Mouse (Mus musculus) T-helper 2 cell (primary cell): Measurements from ENCODE around the gene Rap1b.

Experiments used
- in situ Hi-C: fragments of 300-600 bp; cut with MboI, MseI; formaldehyde crosslinking; loops from one replicate; pipeline ENCODE4 v1.15.1; 2025; ENCODE audit warnings: high pct_unique_total_duplicates

The Rap1b gene

DNA sequence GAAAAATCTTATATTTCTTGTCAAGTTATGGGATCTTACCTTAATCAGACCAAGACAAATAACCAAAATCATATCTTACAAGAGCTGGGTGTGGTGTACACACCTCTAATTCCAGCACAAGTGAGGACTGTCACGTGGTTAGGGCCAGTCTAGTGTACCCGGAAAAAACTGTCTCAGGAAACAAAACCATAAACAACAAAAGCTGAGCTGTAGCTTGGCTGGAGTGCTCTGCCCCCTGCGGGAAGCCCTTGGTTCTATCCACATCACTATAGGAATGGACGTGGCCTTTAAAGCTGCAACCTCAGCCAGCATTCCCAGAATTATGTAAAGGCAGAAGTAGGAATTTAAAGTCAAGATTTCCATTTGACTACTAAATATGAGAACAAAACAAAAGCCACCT lies 21.7 kb downstream of the Rap1b start:
- in situ Hi-C loops = no loop called here

DNA sequence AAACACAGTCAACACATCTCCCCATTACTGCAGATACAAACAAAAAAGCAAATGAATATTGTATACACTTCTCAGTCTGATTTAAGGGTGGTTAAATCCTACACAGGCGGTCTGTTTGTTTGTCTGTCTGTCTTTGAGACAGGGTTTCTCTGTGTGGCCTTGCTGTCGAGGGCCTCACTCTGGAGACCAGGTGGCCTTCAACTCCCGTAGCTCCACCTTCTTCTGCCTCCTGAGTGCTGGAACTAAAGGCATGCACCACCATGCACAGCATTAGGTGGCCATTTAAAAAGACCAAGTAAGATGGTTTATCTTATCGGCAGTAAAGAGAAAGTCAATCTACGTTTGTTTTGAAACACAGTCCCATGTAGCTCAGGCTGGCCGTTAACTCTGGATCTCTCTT lies 22.5 kb downstream of the Rap1b start:
- in situ Hi-C loops = no loop called here

DNA sequence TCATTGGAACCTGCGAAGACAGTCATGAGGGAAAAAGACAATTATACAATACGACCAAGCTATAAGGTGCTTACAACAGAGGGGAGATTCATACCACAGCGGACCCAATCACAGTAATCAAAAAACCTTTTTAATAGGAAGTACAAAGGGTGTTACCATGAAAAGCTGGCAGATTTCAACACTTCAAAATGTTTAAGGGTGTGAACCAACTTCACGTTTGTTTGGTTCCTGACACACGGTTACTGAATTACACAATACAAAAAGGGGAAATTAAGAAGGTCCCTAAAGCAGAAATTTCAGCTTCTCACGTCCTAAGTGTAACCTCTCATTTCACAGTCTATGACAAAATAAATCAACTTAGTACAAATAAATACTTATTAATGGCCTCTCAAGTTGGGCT lies 27.2 kb downstream of the Rap1b start:
- in situ Hi-C loops = no loop called here

DNA sequence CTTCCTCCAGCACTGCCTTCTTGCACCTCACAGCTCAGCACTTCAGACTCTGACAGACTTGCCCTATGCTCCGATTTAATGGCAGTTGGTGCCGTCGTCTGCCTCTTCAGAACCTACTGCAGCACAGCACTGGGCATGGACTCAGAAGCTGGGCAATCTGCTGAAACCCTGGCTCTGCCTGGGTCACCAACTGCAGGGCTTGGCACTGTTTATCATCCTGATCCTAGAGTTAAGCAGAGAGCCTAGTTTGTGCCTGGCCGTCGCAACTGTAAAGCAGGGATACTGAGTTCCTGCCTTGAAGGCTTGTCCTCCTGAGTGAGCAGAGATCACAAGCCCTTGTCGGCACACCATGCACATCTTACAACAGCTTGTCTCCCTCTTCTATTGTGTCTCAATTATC lies 29.1 kb downstream of the Rap1b start:
- in situ Hi-C loops = no loop called here

DNA sequence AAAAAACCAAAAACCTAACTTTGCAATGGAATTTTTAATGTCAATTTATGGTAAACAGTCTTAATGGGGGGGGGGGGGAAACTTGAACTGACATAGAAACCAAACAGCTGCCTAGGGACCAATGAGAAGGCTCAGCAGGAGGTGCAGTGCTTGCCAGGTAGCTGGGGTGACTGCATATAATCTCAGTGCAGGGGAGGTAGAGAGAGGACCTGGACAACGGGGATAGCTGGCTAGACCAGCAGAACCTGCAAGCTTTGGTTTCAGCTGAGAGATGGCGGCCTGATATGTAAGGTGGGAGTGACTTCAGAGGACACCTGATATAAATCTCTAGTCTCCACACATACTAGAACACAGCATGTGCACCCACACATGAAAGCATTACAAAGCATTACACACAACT lies 33.3 kb downstream of the Rap1b start:
- in situ Hi-C loops = no loop called here

DNA sequence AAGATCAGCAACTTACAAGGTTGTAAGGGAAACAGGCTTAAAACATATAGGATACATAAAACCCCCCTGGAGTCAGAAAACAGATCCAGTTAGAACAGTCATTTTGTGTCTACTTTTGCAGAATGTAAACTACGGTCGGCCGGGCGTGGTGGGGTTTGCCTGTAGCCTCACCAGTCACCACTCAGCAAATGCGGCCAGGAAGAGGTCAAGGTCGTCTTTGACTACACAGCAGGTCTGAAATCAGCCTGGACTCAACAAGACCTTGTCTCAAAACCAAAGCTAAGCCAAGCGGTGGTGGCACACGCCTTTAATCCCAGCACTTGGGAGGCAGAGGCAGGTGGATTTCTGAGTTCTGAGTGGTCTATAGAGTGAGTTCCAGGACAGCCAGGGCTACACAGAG lies 34.3 kb downstream of the Rap1b start:
- in situ Hi-C loops = no loop called here

DNA sequence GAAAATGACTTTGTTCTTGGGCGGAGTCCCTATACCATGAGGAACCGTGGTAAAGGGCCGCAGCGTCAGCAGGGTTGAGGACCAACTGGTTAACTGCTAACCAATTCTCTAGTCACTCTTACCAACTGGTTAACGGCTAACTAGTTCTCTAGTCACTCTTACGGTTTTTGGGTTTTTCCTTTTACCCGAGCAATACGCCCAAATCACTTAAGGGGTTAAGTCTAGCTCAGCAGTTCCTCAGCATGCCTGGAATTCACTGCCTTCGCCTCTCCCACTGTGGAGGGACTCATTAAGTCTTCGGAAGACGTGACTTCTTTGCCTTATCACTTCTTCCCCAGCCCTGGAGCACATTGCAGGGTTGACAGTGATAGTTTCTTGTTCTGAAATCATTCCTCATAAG lies 35.3 kb downstream of the Rap1b start:
- in situ Hi-C loops = no loop called here

DNA sequence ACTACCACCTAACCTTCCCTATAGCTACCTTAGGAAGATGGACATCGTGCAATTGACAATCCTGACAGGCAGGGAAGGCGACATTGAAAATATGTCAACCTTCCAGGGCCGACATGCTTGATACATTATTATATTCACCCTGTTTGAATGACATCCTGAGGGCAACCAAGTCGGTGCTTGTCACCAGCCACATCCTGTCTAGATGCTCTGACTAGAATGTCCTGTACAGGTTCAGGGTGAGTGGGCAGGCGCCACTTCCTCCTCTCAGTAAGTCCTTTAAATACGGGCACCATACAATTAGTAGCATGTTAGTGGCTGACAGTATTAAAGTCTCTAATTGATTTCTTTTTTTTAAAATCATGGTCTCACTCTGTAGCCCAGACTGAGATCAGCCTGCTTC lies 37.8 kb downstream of the Rap1b start:
- in situ Hi-C loops = no loop called here

DNA sequence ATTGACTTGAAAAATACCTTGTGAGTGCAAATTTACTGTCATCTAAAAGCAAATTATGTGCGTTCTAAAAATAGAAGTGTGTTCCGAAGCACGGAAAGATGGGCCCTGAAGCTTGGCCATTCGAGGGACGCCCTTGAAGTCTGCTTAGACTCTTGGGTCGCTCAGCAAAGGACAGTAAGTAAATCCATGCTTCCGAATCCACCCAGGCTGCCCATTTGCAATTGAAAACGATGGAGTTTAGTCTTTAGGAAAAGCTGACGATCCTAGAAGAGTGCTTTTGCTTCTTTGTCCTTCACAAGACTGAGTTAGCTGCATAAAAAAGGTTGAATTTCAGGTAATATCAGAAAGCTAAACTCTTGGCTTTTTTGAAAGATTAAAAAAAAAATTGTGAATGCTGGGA lies 39.9 kb downstream of the Rap1b start:
- in situ Hi-C loops = no loop called here

DNA sequence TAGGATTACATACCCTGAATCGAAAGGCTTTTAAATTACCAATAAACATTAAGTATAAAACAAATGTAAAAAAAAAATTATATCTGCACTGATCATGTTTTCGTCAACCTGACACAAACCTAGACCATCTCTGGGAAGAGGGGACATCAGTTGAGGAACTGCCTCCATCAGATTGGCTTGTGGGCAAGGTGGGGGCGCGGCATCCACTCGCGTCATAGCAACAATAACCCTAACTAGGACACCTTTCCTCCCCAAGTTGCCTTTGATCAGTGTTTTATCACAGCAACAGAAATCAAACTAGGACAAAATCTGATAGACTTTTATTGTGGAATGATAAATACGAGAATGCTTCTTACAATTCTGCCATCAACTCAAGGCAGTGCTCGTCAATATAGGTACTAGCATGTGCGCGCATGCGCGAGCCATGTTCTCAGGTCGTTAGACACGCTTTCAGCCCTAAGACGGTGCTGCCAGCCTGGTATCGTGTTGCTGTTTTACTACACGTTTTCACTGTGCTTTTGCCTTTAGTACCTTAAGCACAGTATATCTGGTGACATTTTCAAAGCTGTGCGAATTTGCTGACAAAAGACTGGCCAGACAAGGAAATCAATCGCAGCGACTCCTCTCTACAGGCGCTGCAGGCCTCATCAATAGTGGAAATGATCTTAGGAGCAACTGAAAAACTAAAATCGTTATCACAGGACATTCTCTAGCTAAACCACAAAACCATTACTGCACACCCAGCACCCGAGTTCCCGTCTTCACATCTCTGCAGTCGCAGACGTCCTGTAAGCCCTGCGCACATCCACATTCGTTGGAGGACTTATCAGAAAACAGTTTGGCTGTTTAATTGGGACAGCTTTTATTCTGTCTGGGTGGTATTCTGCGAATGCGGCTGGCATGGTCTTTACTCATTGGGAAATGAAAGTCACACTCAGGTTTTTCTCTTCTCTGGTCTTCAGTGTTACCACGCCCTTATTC lies 41.7 kb downstream of the Rap1b start:
- in situ Hi-C loops = no loop called here

DNA sequence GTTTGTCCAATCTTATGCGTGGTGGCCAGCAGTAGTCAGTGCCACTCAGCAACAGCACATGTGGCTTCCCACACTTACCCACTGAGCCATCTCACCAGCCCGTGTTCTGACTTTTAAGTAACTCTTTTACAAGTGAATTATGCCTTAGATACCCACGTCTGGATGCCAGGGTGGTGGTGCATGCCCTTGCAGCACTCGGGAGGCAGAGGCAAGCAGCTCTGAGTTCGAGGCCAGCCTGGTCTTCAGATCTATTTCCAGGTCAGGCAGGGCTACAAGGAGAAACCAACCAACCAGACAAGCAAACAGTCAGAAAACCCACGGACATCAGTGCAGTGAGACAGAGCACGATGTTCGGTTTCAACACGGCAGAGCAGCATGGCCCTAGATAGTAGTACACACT lies 43.9 kb downstream of the Rap1b start:
- in situ Hi-C loops = no loop called here

DNA sequence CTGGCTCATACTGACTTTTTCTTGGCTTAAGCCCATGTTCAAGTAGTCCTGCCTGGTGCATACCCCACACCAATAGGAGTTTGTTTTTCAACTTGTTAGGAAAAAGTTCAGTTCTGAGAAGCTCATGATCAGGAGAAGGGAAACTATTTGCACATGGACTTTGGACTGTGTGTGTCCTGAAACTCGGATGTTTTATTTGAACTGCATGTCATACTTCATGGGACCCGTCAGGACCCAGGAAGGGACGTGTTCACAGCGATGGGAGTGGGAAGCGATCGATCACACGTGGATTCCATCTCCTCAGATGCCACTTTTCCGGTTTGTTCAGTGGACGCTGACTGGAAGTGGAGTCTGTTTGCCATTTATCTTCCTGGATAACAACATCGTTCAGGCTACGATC lies 46.0 kb downstream of the Rap1b start:
- in situ Hi-C loops = no loop called here

DNA sequence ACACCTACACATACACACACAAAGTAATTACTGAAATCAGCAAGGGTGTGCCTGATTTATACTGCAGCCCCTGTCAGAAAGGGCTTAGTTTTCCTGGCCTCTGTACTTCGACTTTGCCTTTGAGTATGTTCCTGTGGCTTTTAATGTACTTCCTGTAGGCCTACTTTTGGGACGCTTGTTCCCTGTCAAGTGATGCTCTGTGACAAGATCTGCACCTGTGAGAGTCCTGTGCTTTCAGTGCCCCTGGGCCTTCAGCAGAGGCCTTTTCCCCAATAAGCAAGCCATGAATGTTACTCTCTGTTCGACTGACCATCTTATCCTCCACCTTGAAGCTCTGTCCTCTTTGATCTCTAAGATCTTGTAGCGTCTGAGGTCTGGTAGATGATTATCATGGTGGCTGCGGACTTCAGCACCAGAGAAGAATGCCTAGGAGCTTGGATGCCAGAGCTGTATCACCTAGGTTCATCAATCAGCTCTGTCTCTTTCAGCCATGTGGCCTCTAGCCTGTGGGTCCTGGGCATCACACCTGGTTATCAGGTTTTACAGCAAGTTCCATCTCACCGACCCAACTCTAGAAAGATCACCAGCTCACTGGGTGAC lies 47.3 kb downstream of the Rap1b start:
- in situ Hi-C loops = no loop called here

DNA sequence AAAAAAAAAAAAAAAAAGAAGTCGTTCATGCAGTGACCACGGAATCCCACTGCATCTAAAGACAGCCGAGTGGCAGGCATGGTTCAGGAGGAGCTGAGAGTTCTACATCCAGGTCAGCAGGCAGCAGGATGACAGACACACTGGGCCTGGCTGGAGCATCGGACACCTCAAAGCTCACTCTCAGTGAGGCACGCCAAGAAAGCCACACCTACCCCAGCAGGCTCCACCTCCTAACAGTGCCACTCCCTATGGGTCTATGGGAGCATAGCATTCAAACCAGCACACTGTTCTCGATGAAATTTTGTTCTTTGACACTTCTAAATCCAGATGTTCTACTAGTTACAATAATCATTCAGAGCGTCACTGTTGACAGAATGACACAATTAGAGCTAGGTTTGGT lies 48.2 kb downstream of the Rap1b start:
- in situ Hi-C loops = no loop called here

DNA sequence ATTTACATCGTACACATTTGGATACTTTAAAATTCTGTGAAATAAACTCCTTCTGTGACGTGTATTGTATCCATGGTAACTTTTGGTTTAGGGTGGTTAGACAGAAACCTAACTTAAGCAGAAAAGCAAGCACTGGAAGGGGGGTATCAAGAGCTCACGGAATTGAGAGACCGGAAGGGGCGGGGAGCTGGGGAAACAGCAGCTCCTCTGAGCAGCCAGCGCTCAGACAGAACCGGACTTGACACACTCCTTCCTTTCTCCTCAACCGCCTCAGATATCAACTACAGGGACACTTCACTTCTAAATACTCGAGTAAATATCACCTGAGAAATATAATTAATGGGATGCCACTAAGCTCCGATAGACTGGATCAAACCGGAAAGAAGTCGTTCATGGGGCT lies 48.7 kb downstream of the Rap1b start:
- in situ Hi-C loops = no loop called here

DNA sequence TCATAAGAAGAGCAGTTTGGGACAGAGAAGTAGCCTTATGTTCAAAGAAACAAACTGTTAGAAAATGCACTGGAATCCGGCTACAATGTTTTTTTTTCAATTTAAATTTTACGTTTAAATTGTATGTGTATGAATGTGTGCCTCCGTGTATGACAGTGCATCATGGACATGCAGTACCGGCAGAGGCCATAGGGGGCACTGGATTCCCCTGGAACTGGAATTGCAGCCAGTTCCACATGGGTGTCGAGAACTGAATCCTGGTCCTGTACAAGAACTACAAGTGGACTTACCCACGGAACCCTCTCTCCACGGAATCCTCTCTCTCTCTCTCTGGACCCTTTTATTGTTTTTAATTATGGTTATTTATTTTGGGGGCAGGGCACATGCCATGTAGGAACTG lies 49.7 kb downstream of the Rap1b start:
- in situ Hi-C loops = no loop called here

DNA sequence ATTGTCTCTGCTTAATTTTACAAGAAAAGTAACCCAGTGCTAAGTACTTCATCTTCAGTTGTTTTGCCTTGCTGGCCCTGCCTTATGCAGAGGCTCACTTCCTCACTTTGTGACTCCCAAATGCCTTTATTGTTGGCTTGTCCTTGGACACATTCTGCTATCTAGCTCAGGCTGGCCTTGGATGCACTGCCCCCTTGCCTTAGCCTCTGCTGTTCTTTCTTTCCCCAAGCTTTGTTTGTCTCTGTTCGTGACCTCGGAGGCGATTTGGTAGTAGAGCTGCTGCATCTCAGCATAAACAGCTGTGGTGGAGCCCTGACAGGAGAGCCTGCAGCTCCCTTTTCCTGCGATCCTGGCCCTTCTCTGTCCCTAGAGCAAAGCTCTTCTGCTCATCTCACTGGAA lies 50.6 kb downstream of the Rap1b start:
- in situ Hi-C loops = no loop called here

DNA sequence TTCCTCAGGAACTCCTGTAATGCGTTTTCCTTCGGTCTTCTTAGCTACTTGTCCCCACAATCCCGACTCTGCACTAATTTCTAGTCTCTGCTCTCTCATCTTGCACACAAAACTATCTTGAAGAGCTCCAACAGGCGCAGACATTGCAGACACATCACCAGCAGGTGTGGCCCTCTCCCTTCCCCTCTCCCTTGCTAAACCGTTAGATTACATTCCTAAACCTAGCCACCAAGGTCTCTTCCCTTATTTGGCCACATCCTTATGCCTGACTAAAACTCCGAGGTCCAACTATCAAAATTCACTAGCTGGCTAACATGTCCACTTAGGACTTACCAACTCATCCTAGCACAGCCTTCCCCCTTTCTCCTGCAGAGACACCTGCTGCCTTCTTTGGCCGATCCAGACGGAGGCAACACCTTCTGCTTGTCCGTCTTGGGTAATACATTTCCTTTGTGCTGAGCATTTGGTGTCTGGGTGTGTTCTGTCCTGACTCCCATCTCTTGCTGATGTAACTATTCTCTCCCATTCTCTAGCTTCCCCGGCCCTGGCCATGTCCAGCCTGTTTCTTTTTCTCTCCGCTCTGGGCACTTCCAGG lies 52.3 kb downstream of the Rap1b start:
- in situ Hi-C loops = no loop called here

DNA sequence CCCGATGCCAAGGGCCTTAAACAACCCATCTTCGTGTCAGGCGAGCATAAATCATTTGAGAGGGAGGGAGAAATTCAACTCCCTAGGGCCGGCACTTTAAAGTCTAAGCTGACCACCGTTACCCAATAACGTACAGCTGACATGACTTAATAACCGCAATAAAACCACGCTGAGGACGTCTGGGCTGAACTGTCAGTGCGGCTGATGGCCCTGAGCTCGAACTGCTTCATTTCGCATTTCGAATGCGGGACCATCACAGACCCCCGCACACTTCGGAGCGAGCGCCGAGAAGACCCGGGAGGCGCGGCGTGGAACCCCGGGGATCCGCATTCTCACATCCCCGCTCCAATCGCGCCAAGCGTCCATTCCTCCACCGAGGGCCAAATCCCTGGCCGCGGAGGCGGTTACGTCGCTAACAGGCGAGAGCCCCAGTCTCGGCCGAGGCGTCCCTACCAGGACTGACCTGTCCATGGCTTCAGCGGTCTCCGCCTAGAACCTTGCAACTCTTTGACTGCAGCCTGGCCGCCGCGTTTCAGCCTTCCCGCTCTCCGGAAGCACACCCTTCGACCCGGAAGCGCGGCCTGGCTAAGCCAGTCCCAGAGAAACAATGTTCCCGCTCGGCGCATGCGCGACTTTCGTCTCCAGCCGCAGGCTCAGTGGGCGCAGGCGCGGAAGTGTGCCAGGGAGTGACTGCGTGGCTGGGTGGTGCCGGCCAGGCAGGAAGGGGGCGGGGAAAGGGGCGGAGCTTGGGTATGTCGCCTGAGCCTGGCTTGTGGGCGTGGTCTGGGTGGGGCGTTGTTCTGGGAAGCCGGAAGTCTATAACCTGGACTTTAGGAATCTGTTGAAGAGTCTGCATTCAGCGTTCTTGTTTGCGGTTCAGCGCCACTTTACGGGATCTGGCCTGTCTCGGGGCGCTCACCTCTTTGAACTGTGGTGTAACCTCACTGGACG lies 53.4 kb downstream of the Rap1b start, which contains the start of gene Nup107:
TSS of gene Nup107 (minus strand) at position 565 of the 951 bp plus-strand sequence.
- in situ Hi-C loops = no loop called here

DNA sequence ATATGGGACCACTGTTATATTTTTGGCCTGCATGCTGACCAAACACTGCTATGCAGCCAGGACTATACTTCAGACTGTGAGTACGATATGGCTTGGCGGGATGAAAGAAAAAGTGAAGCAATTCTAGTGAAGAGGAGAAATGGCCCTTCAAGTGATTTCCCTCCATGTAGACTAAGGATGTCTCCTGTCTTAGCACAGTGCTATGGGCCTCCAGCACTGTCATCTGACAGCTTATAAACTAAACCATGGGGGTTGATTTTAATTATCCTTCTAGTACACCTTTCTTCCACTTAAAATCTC lies 54.7 kb downstream of the Rap1b start:
- in situ Hi-C loops = no loop called here

DNA sequence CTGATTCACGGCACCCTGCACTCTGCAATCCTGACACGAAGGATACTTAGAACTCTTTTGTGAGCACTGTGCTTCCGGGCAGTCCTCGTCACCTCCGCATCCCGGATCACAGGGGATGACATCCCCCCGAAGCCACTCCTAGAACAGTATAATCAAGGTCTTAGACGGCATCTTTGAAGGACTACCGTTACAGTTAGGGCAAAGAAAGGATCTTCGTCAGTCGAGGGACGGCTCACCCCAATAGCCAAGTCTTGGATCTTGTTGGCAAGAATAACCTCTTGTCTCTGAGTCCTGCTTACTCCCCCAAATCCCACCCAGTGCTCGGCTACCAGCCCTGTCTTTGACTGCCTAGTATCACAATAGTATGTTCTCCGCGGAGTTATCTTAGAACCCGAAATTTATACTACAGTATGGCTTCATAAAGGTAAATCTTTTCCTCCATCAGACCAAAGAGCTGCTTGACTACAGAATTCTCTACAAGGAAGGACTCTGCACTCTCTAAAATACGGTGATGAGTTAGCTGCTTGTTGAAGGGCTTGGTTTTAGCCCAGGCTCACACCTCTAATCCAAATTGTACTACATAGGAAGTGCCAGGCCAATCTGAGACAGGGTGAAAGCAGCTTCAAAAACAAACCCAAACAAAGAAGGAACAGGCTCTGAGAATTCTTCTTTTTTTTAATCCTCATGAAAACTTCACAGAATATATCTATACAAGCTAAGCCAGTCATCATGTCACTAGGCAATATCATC lies 55.2 kb downstream of the Rap1b start:
- in situ Hi-C loops = no loop called here
